Mouse (Mus musculus): Measurements from ENCODE around the gene Hsd17b1.

DNA sequence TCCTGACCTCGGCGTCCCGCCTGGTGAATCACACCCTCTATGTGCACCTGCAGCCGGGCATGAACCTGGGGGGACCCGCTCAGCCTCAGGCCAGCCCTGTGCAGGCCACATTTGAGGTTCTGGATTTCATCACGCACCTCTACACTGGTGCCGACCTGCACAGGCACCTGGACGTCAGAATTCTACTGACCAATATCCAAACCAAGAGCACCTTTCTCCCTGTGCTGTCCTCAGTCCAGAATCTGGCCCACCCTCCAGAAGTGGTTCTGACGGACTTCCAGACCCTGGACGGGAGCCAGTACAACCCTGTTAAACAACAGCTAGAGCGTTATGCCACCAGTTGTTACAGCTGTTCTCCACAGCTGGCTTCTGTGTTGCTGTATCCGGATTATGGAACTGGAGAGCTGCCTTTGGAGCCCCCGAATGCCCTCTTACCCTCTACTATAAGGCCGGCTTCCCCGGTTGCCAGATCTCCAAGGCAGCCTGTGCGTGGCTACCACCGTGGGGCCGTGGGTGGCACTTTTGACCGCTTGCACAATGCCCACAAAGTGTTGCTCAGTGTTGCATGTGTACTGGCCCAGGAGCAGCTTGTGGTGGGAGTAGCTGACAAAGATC is 5.0 kb downstream of the Hsd17b1 start:
- TF ChIP-seq CTCF (IDR thresholded peaks at IDR 0.05; ENCODE audit: insufficient read depth, low read length) = no peak
- no peak for TF ChIP-seq POLR2A (IDR thresholded peaks at IDR 0.05; ENCODE audit: borderline replicate concordance, extremely low read depth, low read depth, low read length)
